Mouse (Mus musculus) heart, embryonic 12.5 days (tissue): ENCODE data around the gene Pmp22. TPM values are rescaled to one million over a fixed set of nuclear protein-coding genes. Genes with fewer than 3 reads are reported as not detected.

Source experiments
- ATAC-seq: fragments of 200-750 bp; cut with Nextera tagmentation; 2 replicates; pipeline ENCODE4 v1.8.0; 2017; ENCODE audit warnings: moderate TSS enrichment, moderate library complexity; ENCODE audit not compliant: insufficient number of reproducible peaks, low FRiP score
- H3K27ac ChIP-seq: fragments of 300-500 bp; sonication (generic); 2 replicates; pipeline ENCODE4 v1.5.1; 2016; ENCODE audit warnings: mild to moderate bottlenecking, moderate library complexity; ENCODE audit not compliant: poor library complexity, severe bottlenecking
- H3K27me3 ChIP-seq: fragments of 300-500 bp; sonication (generic); replicated peaks from 2 replicates; pipeline ENCODE4 v1.6.1; 2016; ENCODE audit warnings: mild to moderate bottlenecking, moderate library complexity
- H3K36me3 ChIP-seq: fragments of 300-500 bp; sonication (generic); 2 replicates; pipeline ENCODE4 v1.6.1; 2016; ENCODE audit warnings: mild to moderate bottlenecking, moderate library complexity
- H3K4me1 ChIP-seq: fragments of 300-500 bp; sonication (generic); replicated peaks from 2 replicates; pipeline ENCODE4 v1.6.1; 2016; ENCODE audit warnings: mild to moderate bottlenecking
- H3K4me2 ChIP-seq: fragments of 300-500 bp; sonication (generic); 2 replicates; pipeline ENCODE4 v1.6.1; 2016; ENCODE audit warnings: mild to moderate bottlenecking, moderate library complexity
- H3K4me3 ChIP-seq: fragments of 300-500 bp; sonication (generic); 2 replicates; pipeline ENCODE4 v1.5.1; 2016; ENCODE audit warnings: mild to moderate bottlenecking
- H3K9ac ChIP-seq: fragments of 300-500 bp; sonication (generic); 2 replicates; pipeline ENCODE4 v1.6.1; 2016; ENCODE audit warnings: mild to moderate bottlenecking, moderate library complexity
- H3K9me3 ChIP-seq: fragments of 300-500 bp; sonication (generic); replicated peaks from 2 replicates; pipeline ENCODE4 v1.6.1; 2016; ENCODE audit warnings: mild to moderate bottlenecking, moderate library complexity
- WGBS: fragments of 180-500 bp; shearing (Covaris S2); methylation state at CpG from one replicate; pipeline ENCODE4 v1.1.7; 2016; 5-methylcytosine and 5-hydroxymethylcytosine counted together
- polyA plus RNA-seq: library from polyadenylated mRNA; unstranded; fragments of >200 nt; fragmentation: Nextera tagmentation; extraction: Ambion mirVana; gene quantifications from 2 replicates; pipeline ENCODE4 v1.2.1, GENCODE M21; 2016

The Pmp22 gene
- polyA plus RNA-seq, 1 experiment from 2014 or later = 67.8 TPM

DNA sequence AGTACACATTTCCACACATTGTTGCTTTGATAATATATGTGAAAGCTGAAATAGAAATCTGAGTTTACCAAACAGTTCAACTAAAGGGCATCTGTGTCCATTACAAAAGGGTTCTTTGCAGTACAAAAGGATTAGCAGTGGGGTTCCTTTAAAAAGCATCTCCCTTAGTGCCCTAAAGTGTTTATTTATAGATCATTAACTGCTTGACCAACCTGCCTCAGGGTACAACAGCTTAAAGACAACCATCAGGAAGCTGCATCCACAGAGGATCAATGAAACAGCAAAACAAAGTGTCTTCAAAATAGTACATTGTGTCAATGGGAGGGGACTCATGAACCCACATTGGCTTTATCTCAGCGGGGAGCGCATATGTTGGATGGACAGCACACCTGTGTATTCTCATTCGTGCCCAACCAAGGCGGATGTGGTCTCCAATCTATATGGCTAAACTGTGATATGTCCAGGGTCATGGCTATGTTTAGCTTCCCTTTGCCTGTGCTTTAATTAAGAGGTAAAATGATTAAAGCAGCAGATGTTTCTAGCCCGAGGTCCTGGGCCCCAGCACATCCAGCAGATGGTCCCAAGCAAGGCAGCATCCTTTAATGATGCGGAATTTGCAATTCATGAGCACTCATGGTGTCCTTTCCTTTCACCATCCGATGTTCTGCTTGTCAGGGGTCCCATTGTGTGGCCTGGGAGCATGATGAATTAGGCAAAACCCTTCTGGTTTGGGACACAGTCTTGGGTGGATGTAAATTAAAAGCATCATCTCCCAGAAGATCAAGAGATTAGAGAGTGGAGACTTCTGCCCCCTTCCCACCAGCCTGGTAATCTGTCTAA is 51.7 kb downstream of the Pmp22 start:
- 62% methylated on average over 7 of the region's 7 CpGs for WGBS
- ATAC-seq = no peak

GRCm38 (mm10) chr11:63188803-63189202 is 60.0 kb downstream of the Pmp22 start:
- H3K4me3 ChIP-seq = no peak overlapping the region
- H3K27ac ChIP-seq = no peak overlapping the region
- H3K4me1 ChIP-seq = peaks cover 6% of the 10 kb centered on the region
- H3K9ac ChIP-seq = no peak overlapping the region
- no peaks in the 10 kb centered on the region for H3K27me3 ChIP-seq
- 75% methylated on average over 7 of the region's 7 CpGs for WGBS
- no peaks in the 10 kb centered on the region for H3K9me3 ChIP-seq
- H3K36me3 ChIP-seq = no peaks in the 10 kb centered on the region
- no peak for ATAC-seq
- no peak overlapping the region for H3K4me2 ChIP-seq

More for the DNA sequence above, 51.7 kb downstream of the Pmp22 start:
- Histone ChIP-seq H3K27me3 (no peaks in the 10 kb centered on the region), H3K36me3 (no peaks in the 10 kb centered on the region), H3K4me2 (no peak overlapping the region), H3K4me1 (no peaks in the 10 kb centered on the region), H3K9me3 (no peaks in the 10 kb centered on the region), H3K27ac (no peak overlapping the region), H3K9ac (no peak overlapping the region), H3K4me3 (no peak overlapping the region)

DNA sequence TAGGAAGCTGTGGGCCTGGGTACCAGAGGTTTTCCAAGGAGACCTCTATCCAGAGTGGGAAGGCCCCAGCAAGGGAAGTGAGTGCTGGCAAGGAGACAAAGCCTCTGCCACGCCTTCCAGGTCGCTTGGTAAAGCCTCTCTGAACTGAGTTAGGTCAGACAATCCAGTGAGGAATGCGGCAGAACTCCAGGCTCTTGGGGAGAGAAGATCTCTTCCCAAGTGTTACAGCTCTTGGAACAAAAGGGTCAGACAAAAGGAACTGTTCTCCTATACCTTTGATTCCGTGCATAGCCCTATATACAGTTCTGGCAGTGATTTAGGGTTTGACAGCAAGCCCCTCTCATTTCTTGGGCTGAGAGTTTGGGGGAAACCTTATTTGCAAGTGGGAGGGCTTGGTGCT is 69.3 kb downstream of the Pmp22 start:
- no peaks in the 10 kb centered on the region for H3K4me1 ChIP-seq
- ATAC-seq = no peak

GRCm38 (mm10) chr11:63201989-63202535 is 73.3 kb downstream of the Pmp22 start:
- H3K9ac ChIP-seq = no peak overlapping the region
- H3K9me3 ChIP-seq = peaks cover 17% of the 10 kb centered on the region
- no peak overlapping the region for H3K27ac ChIP-seq
- no peak overlapping the region for H3K4me3 ChIP-seq
- WGBS = 70% methylated on average over 3 of the region's 3 CpGs
- no peaks in the 10 kb centered on the region for H3K27me3 ChIP-seq
- no peak overlapping the region for H3K4me2 ChIP-seq
- no peaks in the 10 kb centered on the region for H3K36me3 ChIP-seq
- no peak for ATAC-seq
- no peaks in the 10 kb centered on the region for H3K4me1 ChIP-seq

More for the DNA sequence above, 69.3 kb downstream of the Pmp22 start:
- Histone ChIP-seq H3K9me3 (peaks cover 11% of the 10 kb centered on the region), H3K27ac (no peak overlapping the region), H3K36me3 (no peaks in the 10 kb centered on the region), H3K27me3 (no peaks in the 10 kb centered on the region), H3K4me2 (no peak overlapping the region), H3K9ac (no peak overlapping the region), H3K4me3 (no peak overlapping the region)
- 49% methylated on average over 4 of the region's 4 CpGs for WGBS

Other genes starting within 250 kb of the Pmp22 start
- 48.0 and 50.6 TPM in 2 replicates for gene Tvp23b, start 249.5 kb upstream of the Pmp22 start, polyA plus RNA-seq
- 0.28 TPM in 1 of 2 replicates, not detected in the other for gene Cdrt4, start 177.8 kb upstream of the Pmp22 start, polyA plus RNA-seq
- gene Tekt3, start 67.3 kb upstream of the Pmp22 start, polyA plus RNA-seq = not detected in 2 replicates